Mouse (Mus musculus): ENCODE measurements around the gene Mrpl54. TPM values are rescaled to one million over a fixed set of nuclear protein-coding genes. Genes with fewer than 3 reads are reported as not detected.

The Mrpl54 gene
- polyA plus RNA-seq, 1 experiment from 2014 or later, result 244 TPM

DNA sequence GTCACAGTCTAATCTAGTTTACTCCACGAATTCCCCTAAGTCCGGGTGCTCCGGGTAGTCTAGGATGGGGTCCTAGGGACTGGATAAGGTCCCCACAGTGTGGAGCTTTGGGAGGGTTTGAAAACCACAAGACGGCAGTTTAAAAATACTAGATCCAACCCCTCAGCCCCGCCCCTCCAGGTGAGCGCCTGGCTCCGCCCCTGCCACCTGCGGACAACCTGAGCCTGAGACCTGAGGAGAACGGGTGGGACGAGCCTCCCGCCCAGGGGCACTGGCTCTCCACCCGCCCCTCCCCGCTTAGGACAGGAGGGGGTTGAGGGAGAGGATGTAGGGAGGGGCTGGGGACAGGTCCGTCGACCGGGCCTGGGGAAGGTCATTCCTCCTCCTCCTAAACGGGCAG, 18.0 kb upstream of the Mrpl54 start:
- no peak for ATAC-seq (ENCODE audit: extremely low read depth, insufficient number of reproducible peaks, low FRiP score, low TSS enrichment)
- Histone ChIP-seq H3K4me2 (peak overlapping the region; percentile 77), H3K9ac (no peak overlapping the region), H3K27me3 (replicated peaks) (peaks cover 81% of the 10 kb centered on the region), H3K4me3 (peak overlapping the region; percentile 51), H3K27ac (replicated peaks) (no peak overlapping the region), H3K4me1 (peaks cover 13% of the 10 kb centered on the region), H3K9me3 (no peaks in the 10 kb centered on the region), H3K36me3 (no peaks in the 10 kb centered on the region)
- 9% methylated on average over 17 of the region's 17 CpGs for WGBS

GRCm38 (mm10) chr10:81284189-81284588, 17.5 kb upstream of the Mrpl54 start:
- Histone ChIP-seq H3K4me2 (no peak overlapping the region), H3K36me3 (no peaks in the 10 kb centered on the region), H3K9ac (no peak overlapping the region), H3K27ac (replicated peaks) (no peak overlapping the region), H3K4me1 (peaks cover 15% of the 10 kb centered on the region), H3K4me3 (no peak overlapping the region), H3K9me3 (no peaks in the 10 kb centered on the region), H3K27me3 (replicated peaks) (peaks cover 82% of the 10 kb centered on the region)
- ATAC-seq (ENCODE audit: extremely low read depth, insufficient number of reproducible peaks, low FRiP score, low TSS enrichment), result no peak
- 50% methylated on average over 6 of the region's 6 CpGs for WGBS

- WGBS, result 26% methylated on average over 10 of the region's 10 CpGs
- Histone ChIP-seq H3K27me3 (replicated peaks) (peaks cover 74% of the 10 kb centered on the region), H3K4me2 (peak overlapping the region; percentile 41), H3K9me3 (no peaks in the 10 kb centered on the region), H3K9ac (peak overlapping the region; percentile 52; the same call in 1 of the 2 replicates), H3K36me3 (no peaks in the 10 kb centered on the region), H3K4me1 (peaks cover 7% of the 10 kb centered on the region), H3K27ac (replicated peaks) (no peak overlapping the region), H3K4me3 (peak overlapping the region; percentile 4; the same call in 1 of the 2 replicates)
- no peak for ATAC-seq (ENCODE audit: extremely low read depth, insufficient number of reproducible peaks, low FRiP score, low TSS enrichment)
These were observed 12.8 kb upstream of the Mrpl54 start for GRCm38 (mm10) chr10:81279496-81279895.

- WGBS, result 65% methylated on average over 22 of the region's 22 CpGs
- Histone ChIP-seq H3K4me1 (peaks cover 7% of the 10 kb centered on the region), H3K4me3 (no peak overlapping the region), H3K27me3 (replicated peaks) (peaks cover 56% of the 10 kb centered on the region), H3K9ac (no peak overlapping the region), H3K27ac (replicated peaks) (no peak overlapping the region), H3K9me3 (no peaks in the 10 kb centered on the region), H3K36me3 (peaks cover 15% of the 10 kb centered on the region), H3K4me2 (no peak overlapping the region)
- ATAC-seq (ENCODE audit: extremely low read depth, insufficient number of reproducible peaks, low FRiP score, low TSS enrichment), result no peak
These were observed 10.9 kb upstream of the Mrpl54 start for GRCm38 (mm10) chr10:81277676-81278075.

DNA sequence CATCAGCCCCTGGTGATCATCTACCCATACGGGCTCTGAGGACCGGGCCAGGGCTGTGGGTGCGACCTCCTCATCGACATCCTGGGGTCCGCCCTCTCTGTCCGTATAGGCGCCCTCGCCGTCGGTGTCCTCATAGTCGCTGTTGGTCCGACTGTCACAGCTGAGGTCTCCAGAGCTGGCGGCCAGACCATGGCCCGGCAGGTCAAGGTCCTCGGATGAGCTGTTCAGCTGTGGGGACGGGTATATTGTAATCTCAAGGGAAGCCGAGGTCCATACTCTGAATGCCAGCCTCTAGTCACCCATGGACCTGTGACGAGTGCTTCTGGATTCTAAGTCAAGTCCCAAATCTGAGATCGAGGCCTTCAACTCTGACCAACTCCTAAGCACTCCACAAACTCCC, 7.1 kb upstream of the Mrpl54 start:
- Histone ChIP-seq H3K27ac (replicated peaks) (no peak overlapping the region), H3K36me3 (peaks cover 50% of the 10 kb centered on the region), H3K4me2 (no peak overlapping the region), H3K4me3 (no peak overlapping the region), H3K4me1 (peaks cover 6% of the 10 kb centered on the region), H3K27me3 (replicated peaks) (peaks cover 19% of the 10 kb centered on the region), H3K9ac (no peak overlapping the region), H3K9me3 (no peaks in the 10 kb centered on the region)
- 91% methylated on average over 19 of the region's 19 CpGs for WGBS
- no peak for ATAC-seq (ENCODE audit: extremely low read depth, insufficient number of reproducible peaks, low FRiP score, low TSS enrichment)

- H3K27ac ChIP-seq (replicated peaks), result no peak overlapping the region
- peaks cover 50% of the 10 kb centered on the region for H3K36me3 ChIP-seq
- H3K27me3 ChIP-seq (replicated peaks), result peaks cover 5% of the 10 kb centered on the region
- H3K9me3 ChIP-seq, result no peaks in the 10 kb centered on the region
- 93% methylated on average over 21 of the region's 21 CpGs for WGBS
- no peak overlapping the region for H3K4me2 ChIP-seq
- no peak for ATAC-seq (ENCODE audit: extremely low read depth, insufficient number of reproducible peaks, low FRiP score, low TSS enrichment)
- H3K9ac ChIP-seq, result no peak overlapping the region
- no peak overlapping the region for H3K4me3 ChIP-seq
- peaks cover 14% of the 10 kb centered on the region for H3K4me1 ChIP-seq
These were observed 5.6 kb upstream of the Mrpl54 start for GRCm38 (mm10) chr10:81272356-81272755.

DNA sequence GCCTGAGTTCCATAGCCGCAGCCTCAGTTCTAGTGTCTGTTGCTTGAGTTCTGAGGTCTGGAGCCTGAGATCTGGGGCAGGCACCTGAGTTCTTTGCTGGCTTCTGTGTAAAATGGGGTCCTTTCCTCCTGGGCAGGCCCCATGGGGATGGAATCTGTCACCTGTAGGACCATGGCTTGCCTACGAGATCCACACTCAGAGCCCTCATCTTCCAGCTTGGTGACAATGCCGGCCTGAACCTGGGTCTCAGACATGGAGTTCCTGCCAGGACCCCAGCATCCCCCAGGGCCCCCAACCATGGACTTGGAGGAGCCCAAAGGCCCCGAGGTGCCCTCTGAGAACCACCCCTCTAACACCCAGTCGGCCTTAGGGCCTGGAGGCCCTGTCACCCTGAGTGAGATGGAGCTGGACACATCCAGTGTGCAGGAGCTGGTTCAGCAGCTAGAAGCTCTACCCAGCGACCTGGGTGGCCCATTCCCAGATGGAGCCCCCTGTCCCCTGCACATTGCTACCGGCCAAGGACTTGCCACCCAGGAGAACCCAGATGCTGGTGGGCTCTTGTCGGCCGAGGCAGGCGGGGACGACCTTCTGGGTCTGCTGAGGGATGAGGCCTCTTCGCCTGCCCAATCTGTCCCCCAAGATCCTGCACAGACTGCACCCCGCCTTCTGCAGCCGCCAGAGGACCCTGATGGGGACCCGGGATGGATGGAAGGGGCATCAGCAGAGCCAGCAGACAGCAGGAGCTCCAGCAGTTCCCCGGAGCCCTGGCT, 2.1 kb upstream of the Mrpl54 start:
- peaks cover 65% of the 10 kb centered on the region for H3K36me3 ChIP-seq
- WGBS, result 78% methylated on average over 16 of the region's 16 CpGs

DNA sequence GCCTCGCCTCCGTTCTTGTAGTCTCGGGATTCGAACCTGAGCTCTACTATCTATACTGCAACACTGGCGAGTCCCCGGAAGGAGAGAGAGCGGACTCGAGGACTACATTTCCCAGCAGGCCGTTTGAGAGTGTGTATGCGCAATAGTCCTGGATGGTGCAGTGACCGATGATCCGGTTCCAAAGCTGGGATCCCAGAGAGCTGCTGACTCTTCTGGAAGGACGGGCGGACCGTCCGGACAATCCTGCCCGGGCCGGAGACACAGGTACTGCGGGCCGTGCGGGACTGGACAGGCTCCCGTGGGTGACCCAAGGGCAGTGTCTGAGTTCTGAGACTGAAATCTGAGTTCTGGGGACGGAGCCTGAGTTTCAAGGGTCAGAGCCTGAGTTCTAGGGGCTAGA, 1.3 kb upstream of the Mrpl54 start:
- no peaks in the 10 kb centered on the region for H3K9me3 ChIP-seq
- H3K4me3 ChIP-seq, result peak overlapping the region; percentile 87
- no peaks in the 10 kb centered on the region for H3K27me3 ChIP-seq (replicated peaks)
- peak overlapping the region; percentile 97 for H3K9ac ChIP-seq
- peak overlapping the region; percentile 70 for H3K27ac ChIP-seq (replicated peaks)
- H3K4me2 ChIP-seq, result peak overlapping the region; percentile 92
- peak; percentile 33; the same call in 1 of the 2 replicates for ATAC-seq (ENCODE audit: extremely low read depth, insufficient number of reproducible peaks, low FRiP score, low TSS enrichment)
- H3K36me3 ChIP-seq, result peaks cover 65% of the 10 kb centered on the region
- WGBS, result 2% methylated on average over 23 of the region's 23 CpGs
- H3K4me1 ChIP-seq, result peaks cover 25% of the 10 kb centered on the region

More for the DNA sequence above, 2.1 kb upstream of the Mrpl54 start:
- Histone ChIP-seq H3K4me1 (peaks cover 25% of the 10 kb centered on the region), H3K4me3 (peak overlapping the region; percentile 87), H3K9ac (peak overlapping the region; percentile 97), H3K4me2 (peak overlapping the region; percentile 92), H3K27me3 (replicated peaks) (no peaks in the 10 kb centered on the region), H3K27ac (replicated peaks) (peak overlapping the region; percentile 70), H3K9me3 (no peaks in the 10 kb centered on the region)
- no peak for ATAC-seq (ENCODE audit: extremely low read depth, insufficient number of reproducible peaks, low FRiP score, low TSS enrichment)

GRCm38 (mm10) chr10:81265540-81265939, 1.2 kb downstream of the Mrpl54 start:
- Histone ChIP-seq H3K4me3 (peak overlapping the region; percentile 60), H3K27ac (replicated peaks) (no peak overlapping the region), H3K27me3 (replicated peaks) (peaks cover 7% of the 10 kb centered on the region), H3K4me2 (peak overlapping the region; percentile 83), H3K36me3 (peaks cover 62% of the 10 kb centered on the region), H3K9ac (peak overlapping the region; percentile 83), H3K4me1 (peaks cover 25% of the 10 kb centered on the region), H3K9me3 (peaks cover 5% of the 10 kb centered on the region; the same call in 1 of the 2 replicates)
- 93% methylated on average over 8 of the region's 8 CpGs for WGBS
- ATAC-seq (ENCODE audit: extremely low read depth, insufficient number of reproducible peaks, low FRiP score, low TSS enrichment), result no peak

GRCm38 (mm10) chr10:81261025-81261424, 5.7 kb downstream of the Mrpl54 start:
- WGBS, result 83% methylated on average over 4 of the region's 4 CpGs
- Histone ChIP-seq H3K9ac (no peak overlapping the region), H3K4me1 (peaks cover 27% of the 10 kb centered on the region), H3K9me3 (peaks cover 7% of the 10 kb centered on the region; the same call in 1 of the 2 replicates), H3K27me3 (replicated peaks) (peaks cover 52% of the 10 kb centered on the region), H3K4me2 (no peak overlapping the region), H3K36me3 (peaks cover 50% of the 10 kb centered on the region), H3K4me3 (no peak overlapping the region), H3K27ac (replicated peaks) (no peak overlapping the region)
- ATAC-seq (ENCODE audit: extremely low read depth, insufficient number of reproducible peaks, low FRiP score, low TSS enrichment), result no peak

GRCm38 (mm10) chr10:81259225-81259884, 7.4 kb downstream of the Mrpl54 start:
- H3K36me3 ChIP-seq, result peaks cover 36% of the 10 kb centered on the region
- H3K9ac ChIP-seq, result peak overlapping the region; percentile 33

More at GRCm38 (mm10) chr10:81259225-81259884, 7.4 kb downstream of the Mrpl54 start:
- Histone ChIP-seq H3K4me2 (no peak overlapping the region), H3K27ac (replicated peaks) (no peak overlapping the region), H3K4me1 (peaks cover 18% of the 10 kb centered on the region), H3K9me3 (peaks cover 7% of the 10 kb centered on the region; the same call in 1 of the 2 replicates), H3K4me3 (peak overlapping the region; percentile 8; the same call in 1 of the 2 replicates), H3K27me3 (replicated peaks) (peaks cover 69% of the 10 kb centered on the region)
- no peak for ATAC-seq (ENCODE audit: extremely low read depth, insufficient number of reproducible peaks, low FRiP score, low TSS enrichment)
- 41% methylated on average over 21 of the region's 21 CpGs for WGBS

Data from heart, embryonic 13.5 days (tissue).